Mouse (Mus musculus): ENCODE results near the gene Atcay.

The Atcay gene
- long read RNA-seq, experiment 1, partial matches to known transcripts = 0 of 3 reads
- long read RNA-seq, experiment 1, other reads (novel, unspliced or antisense) = 0 of 3 reads
- long read RNA-seq, experiment 2 = 0 reads

DNA sequence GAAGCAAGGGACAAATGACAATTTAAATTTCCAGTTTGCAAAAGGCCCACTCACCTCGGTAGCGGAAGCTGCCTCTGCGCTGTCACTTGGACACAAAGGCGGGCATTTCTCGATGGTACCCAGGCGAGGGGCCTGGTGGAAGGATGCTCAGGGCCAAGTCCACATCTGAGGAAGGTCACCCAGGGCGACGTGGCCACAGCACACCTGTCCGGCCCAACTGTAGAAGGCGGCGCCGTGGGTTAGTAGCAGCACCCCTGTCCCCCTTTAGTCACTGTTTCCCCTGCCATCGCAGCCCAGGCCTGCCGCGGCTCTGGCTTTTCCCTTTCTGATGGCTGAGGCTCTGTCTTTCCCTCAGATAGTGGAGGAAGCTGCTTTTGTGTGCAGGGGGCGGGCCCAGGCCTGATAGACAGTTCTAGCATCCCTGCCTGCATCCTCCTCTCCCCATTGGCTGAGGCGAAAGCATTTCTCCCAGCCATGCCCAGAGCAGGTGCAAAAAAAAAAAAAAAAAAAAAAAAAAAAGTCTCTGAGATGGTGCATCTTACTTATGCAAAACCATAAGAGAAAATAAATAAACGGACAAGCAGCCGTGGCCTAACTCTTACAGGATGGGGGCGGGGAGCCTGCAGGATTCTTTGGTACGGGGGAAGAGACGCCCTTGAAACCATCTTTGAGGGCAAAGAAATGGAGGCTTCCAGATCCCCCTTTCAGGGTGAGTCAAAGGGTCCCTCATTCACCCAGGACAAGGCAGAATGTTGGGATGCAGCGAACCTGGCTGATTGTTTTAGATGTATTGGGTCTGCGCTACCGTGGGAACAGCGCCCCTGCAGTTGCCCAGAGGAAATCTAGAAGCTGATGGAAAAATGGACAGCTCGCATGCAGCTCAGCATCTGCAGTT is at the start of gene Atcay:
TSS of gene Atcay (minus strand) at position 396 of the 895 bp plus-strand sequence.
- intact Hi-C loops (cut with DNase I) = loop anchor here (5.0 kb wide), 1 partner anchor 33 kb away; no protein-coding TSS in a partner anchor

GRCm38 (mm10) chr10:81279496-81279895 is 48.9 kb upstream of the Atcay start:
- intact Hi-C loops (cut with DNase I) = no loop called here

DNA sequence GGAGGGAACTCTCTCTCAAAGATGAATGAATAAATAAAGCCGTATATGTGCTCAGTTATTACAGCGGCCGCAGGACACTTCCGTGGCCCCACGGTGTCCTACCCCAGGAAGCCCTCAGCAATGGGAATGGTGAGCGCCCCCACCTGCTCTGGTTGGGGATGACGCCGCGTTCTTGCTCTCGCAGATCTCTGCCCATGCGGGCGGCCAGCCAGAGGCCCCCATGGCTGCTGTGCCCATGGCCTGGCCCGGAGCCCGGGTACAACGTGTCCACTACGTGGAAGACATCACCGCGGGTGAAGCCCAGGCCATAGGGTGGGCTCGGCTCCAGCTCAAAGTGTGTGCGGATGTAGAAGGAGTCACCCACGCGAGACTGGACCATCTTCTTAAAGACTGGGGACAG is 47.0 kb upstream of the Atcay start:
- intact Hi-C loops (cut with DNase I) = no loop called here

- intact Hi-C loops (cut with DNase I) = no loop called here
Measured at GRCm38 (mm10) chr10:81273842-81274241, 43.2 kb upstream of the Atcay start.

DNA sequence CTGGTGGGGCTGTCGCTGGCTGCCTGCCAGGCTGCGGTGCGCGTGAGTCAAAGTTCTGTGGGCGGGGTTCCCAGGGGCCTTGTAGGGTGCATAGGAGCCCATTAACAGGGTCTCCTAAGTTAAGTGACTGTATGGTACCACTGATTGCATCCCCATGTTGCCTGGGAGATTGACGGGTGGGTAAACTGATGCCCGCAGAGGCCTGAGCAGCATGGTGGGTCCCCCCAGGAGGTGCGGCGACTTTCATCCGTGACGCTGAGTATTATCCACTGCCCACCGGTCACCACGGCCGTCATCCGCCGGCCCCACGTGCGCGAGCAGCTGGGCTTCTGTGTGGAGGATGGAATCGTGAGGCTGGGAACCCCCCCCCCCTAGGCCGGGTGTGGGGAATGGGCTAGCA is 41.7 kb upstream of the Atcay start:
- intact Hi-C loops (cut with DNase I) = no loop called here

GRCm38 (mm10) chr10:81268643-81269412 is 38.2 kb upstream of the Atcay start:
- intact Hi-C loops (cut with DNase I) = no loop called here

GRCm38 (mm10) chr10:81268056-81268455 is 37.4 kb upstream of the Atcay start:
- intact Hi-C loops (cut with DNase I) = no loop called here

GRCm38 (mm10) chr10:81266211-81267105 is 35.8 kb upstream of the Atcay start, which contains the start of the genes Mrpl54 and Apba3:
Gene Mrpl54, minus strand, starts transcription at chr10:81266934.
Gene Apba3, plus strand, starts transcription at chr10:81266960.
- intact Hi-C loops (cut with DNase I) = no loop called here

DNA sequence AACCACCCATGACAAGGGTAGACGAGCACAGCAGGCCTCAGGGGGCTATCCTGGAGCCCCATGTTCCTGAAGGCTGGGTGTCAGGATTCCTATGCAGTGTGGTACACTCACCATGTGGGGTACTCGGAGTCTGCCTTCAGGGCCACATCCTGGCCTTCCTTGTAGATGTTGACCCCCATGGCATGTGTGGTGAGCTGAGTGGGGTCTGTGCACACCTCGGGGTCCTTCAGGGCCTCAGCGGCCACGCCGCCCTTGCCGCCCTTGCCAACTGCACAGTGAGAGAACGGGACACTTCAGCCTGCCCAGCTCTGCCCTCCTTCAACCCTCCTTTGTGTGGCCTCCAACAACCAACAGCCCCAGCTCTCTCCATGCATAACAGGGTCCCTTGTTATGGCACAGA is 34.9 kb upstream of the Atcay start:
- intact Hi-C loops (cut with DNase I) = no loop called here

GRCm38 (mm10) chr10:81261025-81261424 is 30.4 kb upstream of the Atcay start:
- intact Hi-C loops (cut with DNase I) = no loop called here

DNA sequence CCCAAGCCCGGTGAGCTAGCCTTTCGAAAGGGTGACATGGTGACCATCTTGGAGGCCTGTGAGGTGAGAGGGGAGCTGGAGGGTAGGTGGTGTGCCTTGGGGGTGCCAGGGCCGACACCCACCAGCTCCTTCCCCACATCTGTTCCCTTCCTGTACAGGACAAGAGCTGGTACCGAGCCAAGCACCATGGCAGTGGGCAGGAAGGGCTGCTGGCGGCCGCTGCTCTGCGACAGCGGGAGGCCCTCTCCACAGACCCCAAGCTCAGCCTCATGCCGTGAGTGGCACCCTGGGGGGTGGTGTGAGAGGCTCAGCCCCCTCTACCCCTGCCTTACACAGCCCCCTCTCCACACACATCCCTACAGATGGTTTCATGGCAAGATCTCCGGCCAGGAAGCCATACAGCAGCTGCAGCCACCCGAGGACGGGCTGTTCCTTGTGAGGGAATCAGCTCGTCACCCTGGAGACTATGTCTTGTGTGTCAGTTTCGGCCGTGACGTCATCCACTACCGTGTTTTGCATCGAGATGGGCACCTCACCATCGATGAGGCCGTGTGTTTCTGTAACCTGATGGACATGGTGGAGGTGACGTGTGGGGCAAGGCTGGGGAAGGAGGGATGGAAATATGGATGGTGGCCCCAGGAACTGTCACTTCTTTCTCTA is 28.7 kb upstream of the Atcay start:
- intact Hi-C loops (cut with DNase I) = no loop called here

DNA sequence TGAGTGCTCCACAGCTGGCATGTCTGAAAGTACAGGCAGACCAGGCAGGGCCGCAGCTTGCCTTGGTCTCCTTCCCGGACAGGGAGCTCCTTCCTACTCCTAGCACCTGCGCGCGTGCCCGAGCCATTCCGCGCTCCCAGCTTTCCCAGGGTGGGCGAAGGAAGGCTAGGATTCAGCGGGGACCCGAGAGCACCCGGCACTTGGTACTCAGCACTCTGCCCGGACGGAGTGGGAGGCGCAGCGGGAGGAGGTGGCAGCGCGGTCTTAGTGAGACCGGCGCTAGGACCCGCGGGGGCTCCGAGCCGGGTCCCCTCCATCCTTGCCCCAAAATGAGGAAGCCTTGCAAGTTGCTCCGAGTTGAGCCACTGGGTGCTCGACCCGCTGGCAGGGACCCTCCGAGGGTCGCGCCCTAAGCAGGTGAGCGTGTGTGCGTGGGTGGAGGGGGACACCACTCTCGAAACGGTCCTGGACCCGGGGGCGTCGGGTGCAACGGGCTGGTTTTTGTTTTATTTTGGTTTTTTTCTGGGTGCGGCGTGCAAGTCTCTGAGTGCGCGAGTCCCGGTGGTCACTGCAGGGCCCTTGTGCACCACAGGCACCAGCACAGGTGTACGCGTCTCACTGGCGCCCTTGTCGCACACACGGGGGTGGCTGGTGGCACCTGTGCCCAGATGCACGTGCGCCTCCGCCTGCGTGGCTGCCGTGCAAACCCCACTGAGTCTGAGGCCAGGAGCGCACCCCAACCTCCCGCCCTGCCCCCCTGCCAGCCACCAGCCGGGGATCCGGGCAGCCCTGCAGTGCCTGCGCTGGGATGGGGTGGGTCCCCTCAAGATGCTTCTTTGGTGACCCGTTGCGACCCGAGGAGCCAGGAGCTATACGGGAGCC is 26.8 kb upstream of the Atcay start:
- intact Hi-C loops (cut with DNase I) = no loop called here

- intact Hi-C loops (cut with DNase I) = loop anchor here (5.0 kb wide), 1 partner anchor 48 kb away; no protein-coding TSS in a partner anchor
Measured at GRCm38 (mm10) chr10:81254886-81255285, 24.3 kb upstream of the Atcay start.

GRCm38 (mm10) chr10:81252424-81253419 is 22.1 kb upstream of the Atcay start, which contains the start of gene Matk:
Gene Matk, plus strand, starts transcription at chr10:81252935.
- intact Hi-C loops (cut with DNase I) = loop anchor here (5.0 kb wide), 1 partner anchor 45 kb away; no protein-coding TSS in a partner anchor

GRCm38 (mm10) chr10:81249442-81249841 is 18.8 kb upstream of the Atcay start:
- intact Hi-C loops (cut with DNase I) = no loop called here

DNA sequence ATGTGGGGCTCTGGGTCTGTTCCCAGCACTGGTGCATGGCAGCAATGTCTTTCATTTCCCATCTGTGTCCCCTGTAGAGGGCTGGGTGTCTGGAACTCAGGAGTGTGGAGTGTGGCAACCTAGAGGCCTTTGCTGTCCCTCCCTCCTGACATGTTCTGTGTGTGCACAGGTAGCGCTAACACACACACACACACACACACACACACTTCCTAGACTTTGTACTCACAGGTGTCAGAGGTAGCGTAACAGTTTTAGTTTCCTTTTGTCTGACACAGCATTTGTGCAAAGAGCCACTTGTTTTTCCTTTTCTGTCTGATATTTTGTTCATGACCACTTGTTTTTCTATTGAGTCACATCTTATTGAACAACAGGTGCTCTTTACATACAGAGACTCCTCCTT is 17.2 kb upstream of the Atcay start:
- intact Hi-C loops (cut with DNase I) = no loop called here

DNA sequence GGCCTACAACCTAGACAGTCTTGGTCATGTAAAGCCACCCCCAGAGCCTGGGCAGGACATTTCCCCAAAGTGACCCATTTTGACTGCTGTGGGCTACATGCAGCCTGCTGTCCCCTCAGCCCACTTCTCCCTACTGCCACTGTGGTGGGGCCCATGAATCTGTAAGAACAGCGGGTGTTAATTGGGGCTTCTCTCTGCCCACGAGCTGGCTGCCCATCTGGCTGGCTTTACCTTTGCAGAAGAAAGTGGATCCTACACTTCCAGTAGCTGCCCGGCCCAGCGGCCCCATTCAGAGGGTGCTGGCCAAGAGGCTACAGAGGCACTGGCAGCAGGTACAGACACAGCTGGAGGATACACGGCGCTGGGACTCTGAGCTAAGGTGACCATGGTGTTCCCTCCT is 14.5 kb upstream of the Atcay start:
- intact Hi-C loops (cut with DNase I) = no loop called here

DNA sequence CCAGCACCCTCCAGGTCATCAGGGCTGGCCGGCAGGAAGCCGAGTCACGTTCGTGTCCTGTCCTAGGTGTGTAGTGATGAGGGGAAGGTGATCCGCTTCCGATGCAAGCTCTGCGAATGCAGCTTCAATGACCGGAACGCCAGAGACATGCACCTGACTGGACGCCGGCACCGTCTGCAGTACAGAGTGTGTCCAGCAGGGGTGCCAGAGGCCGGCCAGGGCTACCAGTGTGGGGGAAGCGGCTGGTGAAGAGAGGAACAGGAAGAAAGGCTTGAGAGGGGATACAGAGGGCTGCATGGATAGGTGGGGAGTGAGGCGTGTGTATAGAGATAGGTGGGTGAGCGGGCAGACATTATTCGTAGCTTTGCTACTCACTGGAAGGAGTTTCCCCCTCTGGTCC is 14.0 kb upstream of the Atcay start:
- intact Hi-C loops (cut with DNase I) = no loop called here
